Mouse (Mus musculus): ENCODE measurements around the gene Cbr1. TPM values are rescaled to one million over a fixed set of nuclear protein-coding genes. Genes with fewer than 3 reads are reported as not detected.

The Cbr1 gene
- total and polyA plus RNA-seq, 3 experiments: 21.6 to 46.9 (median 23.4) TPM

GRCm38 (mm10) chr16:93648441-93649183 lies 43.0 kb downstream of the Cbr1 start:
- no peaks in the 10 kb centered on the region for H3K4me1 ChIP-seq (ENCODE audit: insufficient read depth, low read depth, low read length)
- TF ChIP-seq TAL1 (conservative IDR thresholded peaks at IDR 0.05; ENCODE audit: low read depth, low read length) (no peak), GATA2 (IDR thresholded peaks at IDR 0.05; ENCODE audit: borderline replicate concordance, low read depth, low read length) (no peak), POLR2AphosphoS5 (IDR thresholded peaks at IDR 0.05; ENCODE audit: insufficient replicate concordance, low read depth, low read length) (no peak), GATA1 (IDR thresholded peaks at IDR 0.05; ENCODE audit: borderline replicate concordance, low read length) (no peak), CTCF (IDR thresholded peaks at IDR 0.05; ENCODE audit: low read depth, low read length) (no peak)
- ATAC-seq (ENCODE audit: extremely low read depth, insufficient number of reproducible peaks, low FRiP score, poor library complexity, severe bottlenecking): no peak
- H3K36me3 ChIP-seq (replicated peaks): no peaks in the 10 kb centered on the region
- H3K4me3 ChIP-seq (ENCODE audit: low read depth, low read length): no peak overlapping the region
- H3K9me3 ChIP-seq (replicated peaks): no peaks in the 10 kb centered on the region
- DNase-seq (ENCODE audit: low spot score): no peak
- peaks cover 8% of the 10 kb centered on the region; the same call in 1 of the 2 replicates for H3K27me3 ChIP-seq (ENCODE audit: insufficient read depth, low read length)

Other genes with a start within 250 kb of the Cbr1 start
- gene Setd4, start 1.8 kb upstream of the Cbr1 start, total RNA-seq (2014; fragmentation: Nextera tagmentation): 3.4 and 11.6 TPM in 2 replicates
- gene Setd4, start 1.8 kb upstream of the Cbr1 start, total RNA-seq (2017): 4.9 and 6.8 TPM in 2 replicates
- gene Setd4, start 1.8 kb upstream of the Cbr1 start, polyA plus RNA-seq (2012): 1.9 and 2.6 TPM in 2 replicates
- 1.1 and 1.3 TPM in 2 replicates for gene Gm5678, start 22.2 kb downstream of the Cbr1 start, total RNA-seq (2014; fragmentation: Nextera tagmentation)
- gene Gm5678, start 22.2 kb downstream of the Cbr1 start, total RNA-seq (2017): not detected in 2 replicates
- not detected in 2 replicates for gene Gm5678, start 22.2 kb downstream of the Cbr1 start, polyA plus RNA-seq (2012)
- gene Cbr3, start 77.4 kb downstream of the Cbr1 start, total RNA-seq (2014; fragmentation: Nextera tagmentation): not detected in 2 replicates
- not detected in 2 replicates for gene Cbr3, start 77.4 kb downstream of the Cbr1 start, total RNA-seq (2017)
- gene Cbr3, start 77.4 kb downstream of the Cbr1 start, polyA plus RNA-seq (2012): not detected in 2 replicates
- gene Dop1b, start 106.1 kb downstream of the Cbr1 start, total RNA-seq (2014; fragmentation: Nextera tagmentation): 1.3 and 3.2 TPM in 2 replicates
- gene Dop1b, start 106.1 kb downstream of the Cbr1 start, total RNA-seq (2017): 1.6 and 1.8 TPM in 2 replicates
- 1.2 and 1.4 TPM in 2 replicates for gene Dop1b, start 106.1 kb downstream of the Cbr1 start, polyA plus RNA-seq (2012)
- 88.5 and 109 TPM in 2 replicates for gene Morc3, start 226.3 kb downstream of the Cbr1 start, total RNA-seq (2014; fragmentation: Nextera tagmentation)
- 73.5 and 76.3 TPM in 2 replicates for gene Morc3, start 226.3 kb downstream of the Cbr1 start, total RNA-seq (2017)
- 13.9 and 17.1 TPM in 2 replicates for gene Morc3, start 226.3 kb downstream of the Cbr1 start, polyA plus RNA-seq (2012)

All from G1E (cell line).